Mouse (Mus musculus) liver, embryonic 14.5 days (tissue): ENCODE results near the gene Vmac. TPM values are rescaled to one million over a fixed set of nuclear protein-coding genes. Genes with fewer than 3 reads are reported as not detected.

Experiments used
- ATAC-seq: fragments of 200-750 bp; cut with Nextera tagmentation; 2 replicates; pipeline ENCODE4 v1.8.0; 2017; ENCODE audit warnings: moderate number of reproducible peaks, mild to moderate bottlenecking, moderate library complexity; ENCODE audit not compliant: insufficient read depth
- DNase-seq, 3 experiments: peaks; one replicate each; pipeline ENCODE4 v3.0.0-alpha.2; 2012 to 2013; ENCODE audit warnings: low read depth in 3 of 3, low spot score in 3 of 3
- H3K27ac ChIP-seq: fragments of 300-500 bp; sonication (generic); 2 replicates; pipeline ENCODE4 v1.5.1; 2014; ENCODE audit warnings: moderate library complexity, mild to moderate bottlenecking, control low read depth, inconsistent platforms
- H3K27me3 ChIP-seq: fragments of 300-500 bp; sonication (generic); 2 replicates; pipeline ENCODE4 v1.6.1; 2014; ENCODE audit warnings: mild to moderate bottlenecking, low read length, moderate library complexity; ENCODE audit not compliant: control insufficient read depth, insufficient read depth
- H3K36me3 ChIP-seq: fragments of 300-500 bp; sonication (generic); replicated peaks from 2 replicates; pipeline ENCODE4 v1.6.1; 2014; ENCODE audit warnings: low read depth; ENCODE audit not compliant: control insufficient read depth, insufficient read depth
- H3K4me1 ChIP-seq, 2 experiments: fragments of 200-500 bp in 1 of 2; fragments of 300-500 bp in 1 of 2; sonication (generic) in 1 of 2; replicated peaks; 2 replicates each; pipeline ENCODE4 v1.6.1; 2012 to 2014; ENCODE audit warnings: antibody characterized with exemption in 1 of 2, inconsistent platforms in 1 of 2, low read length in 1 of 2; ENCODE audit not compliant: control insufficient read depth in 2 of 2, insufficient read depth in 2 of 2
- H3K4me2 ChIP-seq: fragments of 300-500 bp; sonication (generic); 2 replicates; pipeline ENCODE4 v1.6.1; 2014; ENCODE audit warnings: low read depth, mild to moderate bottlenecking, control low read depth, moderate library complexity
- H3K4me3 ChIP-seq, 2 experiments: fragments of 200-500 bp in 1 of 2; fragments of 300-500 bp in 1 of 2; sonication (generic) in 1 of 2; 2 replicates each; pipeline ENCODE4 v1.5.1; 2012 to 2014; ENCODE audit warnings: low read depth in 2 of 2, low read length in 2 of 2, mild to moderate bottlenecking in 2 of 2, control low read depth in 1 of 2, inconsistent platforms in 1 of 2, moderate library complexity in 1 of 2; ENCODE audit not compliant: insufficient read depth in 1 of 2
- H3K9ac ChIP-seq: fragments of 300-500 bp; sonication (generic); replicated peaks from 2 replicates; pipeline ENCODE4 v1.6.1; 2014; ENCODE audit warnings: mild to moderate bottlenecking, control low read depth, moderate library complexity
- H3K9me3 ChIP-seq: fragments of 300-500 bp; sonication (generic); 2 replicates; pipeline ENCODE4 v1.6.1; 2016; ENCODE audit warnings: low read length, mixed read lengths; ENCODE audit not compliant: control insufficient read depth
- CTCF ChIP-seq: IDR thresholded peaks from 2 replicates; pipeline ENCODE4 v1.5.1; 2016; ENCODE audit warnings: antibody characterized with exemption, low read depth, control low read depth
- EP300 ChIP-seq: IDR thresholded peaks from 2 replicates; pipeline ENCODE4 v1.6.1; 2016; ENCODE audit warnings: antibody characterized with exemption, low read depth
- WGBS: fragments of 180-500 bp; shearing (Covaris S2); extraction: QIAGEN DNeasy Blood & Tissue Kit; methylation state at CpG from one replicate; pipeline ENCODE4 v1.1.7; 2014; ENCODE audit not compliant: insufficient replicate concordance; 5-methylcytosine and 5-hydroxymethylcytosine counted together
- polyA plus RNA-seq, 2 experiments: library from polyadenylated mRNA; depleted of rRNA in 1 of 2; stranded (reverse) in 1 of 2; unstranded in 1 of 2; fragments of >200 nt; fragmentation: Nextera tagmentation in 1 of 2; extraction: Ambion mirVana in 1 of 2; gene quantifications; 2 replicates each; pipeline versions ENCODE4 v1.2.1 to v1.2.3; 2012 to 2014

Gene Vmac
- polyA plus RNA-seq, 2 experiments = 2.8 to 3.2 TPM

DNA sequence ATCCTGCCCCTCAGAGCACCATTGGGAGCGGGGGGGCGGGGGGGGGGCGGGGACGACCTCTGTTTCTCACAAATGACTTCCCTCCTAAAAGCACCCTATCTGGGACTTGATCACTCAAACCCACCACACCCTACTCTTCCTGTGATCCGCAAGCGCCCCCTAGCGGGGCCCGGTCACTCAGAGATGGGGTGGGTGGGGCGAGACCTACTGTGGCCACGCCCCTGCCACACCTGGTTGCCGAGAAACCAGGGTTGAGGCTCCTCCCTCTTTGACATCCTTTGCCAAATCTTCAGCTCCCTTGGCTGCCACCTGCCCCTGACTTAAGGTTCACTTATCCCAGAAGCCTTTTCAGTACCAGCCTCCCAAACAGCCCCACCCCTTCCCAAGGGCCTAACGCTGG lies 40.3 kb upstream of the Vmac start:
- Histone ChIP-seq H3K4me1 (peaks cover 28 to 34% of the 10 kb centered on the region in 2 experiments), H3K4me2 (peak overlapping the region; percentile 82), H3K27ac (peak overlapping the region; percentile 45), H3K9me3 (no peaks in the 10 kb centered on the region), H3K4me3 (peak overlapping the region in 1 of 2 experiments; percentile 48; a peak in 1 of 4 replicates), H3K9ac (no peak overlapping the region), H3K27me3 (peaks cover 44% of the 10 kb centered on the region), H3K36me3 (no peaks in the 10 kb centered on the region)
- DNase-seq (peak; percentile 50 to 78 (median 52)), ATAC-seq (peak; percentile 15; the same call in 1 of the 2 replicates)
- TF ChIP-seq CTCF = peak; percentile 79
- no peak for TF ChIP-seq EP300
- WGBS = 7% methylated on average over 12 of the region's 12 CpGs

DNA sequence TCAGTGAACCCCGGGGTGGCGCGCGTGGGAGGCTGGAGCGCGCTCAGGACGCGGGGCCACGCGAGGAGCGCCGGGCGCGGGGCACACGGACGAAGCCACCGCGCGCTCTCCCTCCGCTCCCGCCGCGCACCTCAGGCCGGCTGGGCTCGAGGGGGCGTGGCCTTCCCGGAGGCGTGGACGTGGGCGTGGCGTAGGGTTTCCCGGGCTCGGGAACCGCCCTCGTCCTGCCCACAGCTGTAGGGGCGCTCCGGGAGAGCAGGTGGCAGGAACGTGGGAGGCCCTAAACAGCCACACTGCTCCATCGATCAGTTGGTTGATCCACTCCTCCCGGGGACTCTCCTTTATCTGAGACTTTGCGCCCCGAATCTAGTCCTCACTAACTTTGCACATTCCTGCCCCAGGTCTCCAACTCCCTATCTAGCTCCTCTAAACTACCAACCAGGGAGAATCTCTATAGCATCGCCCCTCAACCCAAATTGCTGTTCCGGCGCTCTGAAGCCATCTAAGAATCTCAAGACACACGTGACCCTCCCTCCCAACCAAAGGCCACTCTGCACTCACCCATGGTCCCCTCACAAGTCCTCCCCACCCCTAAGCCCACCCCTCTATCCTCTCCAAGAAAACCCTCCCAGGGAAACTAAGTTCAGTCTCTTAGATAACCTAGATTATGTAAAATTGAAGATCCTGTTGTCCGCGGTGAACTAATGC lies 39.7 kb upstream of the Vmac start, which contains the start of gene Nrtn:
Gene Nrtn (minus strand): TSS at position 115 of the 708 bp plus-strand sequence.
- Histone ChIP-seq H3K27me3 (peaks cover 49% of the 10 kb centered on the region), H3K4me3 (peak within 1 kb of the TSS; percentile 10 to 48), H3K9ac (peak within 1 kb of the TSS; percentile 54), H3K4me1 (peaks cover 22 to 28% of the 10 kb centered on the region in 2 experiments), H3K9me3 (no peaks in the 10 kb centered on the region), H3K27ac (peak within 1 kb of the TSS; percentile 45), H3K4me2 (peak within 1 kb of the TSS; percentile 82), H3K36me3 (no peaks in the 10 kb centered on the region)
- TF ChIP-seq CTCF (no peak), EP300 (no peak)
- peak; percentile 58 for ATAC-seq
- under 1% methylated on average over 48 of the region's 48 CpGs for WGBS
- peak; percentile 70 to 75 (median 71) for DNase-seq

DNA sequence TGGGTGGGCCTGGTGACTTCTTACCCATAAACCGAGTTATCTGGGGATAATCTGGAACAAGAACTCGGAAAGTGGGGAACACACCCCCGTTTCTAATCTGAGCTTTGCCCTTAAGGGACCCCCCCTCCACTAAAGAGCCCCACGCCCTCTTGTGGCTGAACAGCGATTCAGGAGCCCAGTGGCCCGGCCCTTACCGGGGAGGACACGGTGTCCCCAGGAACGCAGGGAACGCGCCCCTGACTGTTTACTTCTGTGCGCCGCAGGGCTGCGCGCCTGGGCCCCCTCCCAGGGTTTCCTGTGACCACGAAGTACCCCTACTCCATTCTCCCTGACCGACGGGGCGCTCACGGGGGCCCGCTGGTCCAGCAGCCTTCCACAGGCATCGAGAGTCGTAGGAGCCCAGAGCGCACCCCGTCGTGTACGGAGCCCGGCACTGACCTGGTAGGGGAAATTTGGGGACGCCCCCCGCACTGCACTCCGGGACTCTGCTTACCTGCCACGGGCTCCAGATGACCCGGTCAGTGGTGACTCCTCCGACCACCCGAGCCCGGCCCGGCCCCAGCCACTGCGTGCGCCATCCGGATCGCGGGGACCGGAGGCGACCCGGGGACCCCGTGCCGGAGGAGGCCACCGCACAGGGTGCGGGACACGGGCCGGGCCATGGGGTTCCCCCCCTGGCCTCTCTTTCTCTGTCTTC lies 39.0 kb upstream of the Vmac start:
- Histone ChIP-seq H3K36me3 (no peaks in the 10 kb centered on the region), H3K9ac (peak overlapping the region; percentile 54), H3K27me3 (peaks cover 55% of the 10 kb centered on the region), H3K4me3 (peak overlapping the region; percentile 10 to 48; a peak in 3 of 4 replicates), H3K4me1 (peaks cover 19 to 23% of the 10 kb centered on the region in 2 experiments), H3K4me2 (peak overlapping the region; percentile 82), H3K27ac (no peak overlapping the region), H3K9me3 (no peaks in the 10 kb centered on the region)
- WGBS = under 1% methylated on average over 51 of the region's 51 CpGs
- ATAC-seq (0 out of 2 replicates have a peak, but pooled peaks have one; percentile 1), DNase-seq (no peak)
- TF ChIP-seq CTCF (peak; percentile 70), EP300 (no peak)

DNA sequence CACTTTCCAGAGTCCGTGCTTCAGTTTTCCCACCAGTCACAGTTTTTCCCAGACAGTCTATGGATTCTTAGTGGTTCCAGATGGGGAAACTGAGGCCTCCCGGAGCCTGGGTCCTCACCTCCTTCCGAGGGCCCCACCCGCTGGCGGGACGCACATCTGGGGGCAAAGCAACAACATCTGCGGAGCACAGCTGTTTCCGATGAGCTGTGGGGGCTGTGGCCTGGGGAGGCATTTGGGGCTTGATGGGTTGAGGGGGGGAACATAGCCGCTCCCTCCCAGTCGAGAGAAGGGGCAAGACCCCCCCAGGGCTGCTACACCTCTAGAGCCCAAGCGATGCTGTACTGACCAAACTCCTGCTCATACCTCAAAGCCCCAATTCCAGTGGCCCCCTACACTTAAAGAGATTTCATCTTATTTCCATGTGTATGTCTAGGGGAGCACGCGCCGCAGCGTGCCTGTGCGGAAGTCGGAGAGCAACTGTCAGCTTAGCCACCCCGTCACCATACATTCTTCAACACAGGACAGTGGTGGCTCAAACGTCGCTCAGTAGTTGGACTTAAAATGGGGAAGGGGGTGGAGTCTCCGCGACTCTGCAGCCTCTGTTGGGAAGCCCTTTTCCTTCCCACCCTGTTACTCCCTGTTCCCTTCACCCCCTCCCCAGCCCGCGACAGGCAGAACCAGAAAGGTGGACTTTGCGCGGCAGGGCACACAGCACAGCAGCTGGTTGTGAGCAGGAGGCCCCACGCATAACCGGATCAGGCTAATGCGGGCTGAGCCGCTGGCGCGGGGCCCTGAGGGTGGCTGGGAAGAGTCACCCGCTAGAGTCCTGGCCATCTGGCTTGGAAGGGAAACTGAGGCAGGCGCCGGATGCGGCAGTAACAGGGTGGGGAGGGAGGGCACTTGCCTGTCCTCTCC lies 36.7 kb upstream of the Vmac start:
- TF ChIP-seq CTCF (no peak), EP300 (no peak)
- ATAC-seq = no peak
- H3K36me3 ChIP-seq = no peaks in the 10 kb centered on the region
- peak overlapping the region in 1 of 2 experiments; percentile 4; a peak in 1 of 4 replicates for H3K4me3 ChIP-seq
- 7% methylated on average over 36 of the region's 36 CpGs for WGBS
- peak overlapping the region; percentile 21 for H3K4me2 ChIP-seq
- no peak overlapping the region for H3K27ac ChIP-seq
- peaks cover 12 to 15% of the 10 kb centered on the region in 2 experiments for H3K4me1 ChIP-seq
- H3K9ac ChIP-seq = no peak overlapping the region
- peaks cover 69% of the 10 kb centered on the region for H3K27me3 ChIP-seq
- no peak for DNase-seq
- H3K9me3 ChIP-seq = no peaks in the 10 kb centered on the region
